Mouse (Mus musculus): ENCODE results near the gene Pa2g4. TPM values are rescaled to one million over a fixed set of nuclear protein-coding genes. Genes with fewer than 3 reads are reported as not detected.

Gene Pa2g4
- polyA plus RNA-seq, 1 experiment from 2014 or later = 129 TPM

DNA sequence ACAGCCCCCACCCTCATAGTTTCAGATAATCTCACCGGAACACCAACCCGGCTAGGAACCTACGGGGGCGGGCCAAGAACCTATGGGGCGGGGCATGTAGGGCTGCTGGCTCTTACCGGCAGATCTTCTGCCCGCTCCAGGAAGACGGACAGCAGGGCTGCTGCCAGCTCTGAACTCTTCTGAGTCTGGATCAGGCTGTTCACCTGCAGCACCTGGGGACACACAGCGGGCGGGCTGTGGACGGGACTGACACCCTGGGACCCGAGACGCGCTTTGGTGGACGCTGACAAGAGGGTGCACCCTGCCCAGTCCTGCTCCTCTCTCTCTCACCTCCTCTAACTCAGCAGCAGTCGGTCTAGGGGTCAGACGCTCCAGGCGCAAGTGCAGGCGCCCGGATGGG is 49.8 kb downstream of the Pa2g4 start:
- H3K27me3 ChIP-seq (ENCODE audit: control insufficient read depth, insufficient read depth, low read length) = peaks cover 16% of the 10 kb centered on the region
- H3K4me3 ChIP-seq (replicated peaks; ENCODE audit: low read length) = no peak overlapping the region
- no peaks in the 10 kb centered on the region for H3K4me1 ChIP-seq (replicated peaks; ENCODE audit: control insufficient read depth, insufficient read depth, low read length)
- H3K27ac ChIP-seq = no peak overlapping the region
- 17% methylated on average over 19 of the region's 20 CpGs for WGBS
- H3K4me2 ChIP-seq (replicated peaks) = no peak overlapping the region
- ATAC-seq (ENCODE audit: low FRiP score) (no peak), DNase-seq (ENCODE audit: low spot score) (no peak)
- H3K36me3 ChIP-seq (replicated peaks; ENCODE audit: control insufficient read depth, insufficient read depth) = peaks cover 37% of the 10 kb centered on the region; the same call in 1 of the 2 replicates
- no peak overlapping the region for H3K9ac ChIP-seq
- no peaks in the 10 kb centered on the region for H3K9me3 ChIP-seq (ENCODE audit: control insufficient read depth, low read length)

DNA sequence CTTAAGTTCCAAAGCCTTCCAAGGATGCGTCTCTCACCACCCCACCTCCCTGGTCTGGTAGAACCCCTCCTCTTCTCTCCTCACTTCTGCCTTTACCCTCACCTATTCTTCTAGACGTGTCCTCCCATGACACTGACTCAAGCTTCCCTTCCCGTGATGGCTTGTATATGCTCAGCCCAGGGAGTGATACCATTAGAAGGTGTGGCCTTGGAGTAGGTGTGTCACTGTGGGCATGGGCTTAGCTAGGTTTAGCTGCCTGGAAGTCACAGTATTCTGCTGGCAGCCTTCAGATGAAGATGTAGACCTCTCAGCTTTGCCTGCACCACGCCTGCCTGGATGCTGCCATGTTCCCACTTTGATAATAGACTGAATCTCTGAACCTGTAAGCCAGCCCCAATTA is 50.7 kb downstream of the Pa2g4 start:
- Histone ChIP-seq H3K4me2 (replicated peaks) (no peak overlapping the region), H3K36me3 (replicated peaks; ENCODE audit: control insufficient read depth, insufficient read depth) (peaks cover 41% of the 10 kb centered on the region; the same call in 1 of the 2 replicates), H3K27ac (no peak overlapping the region), H3K4me3 (replicated peaks; ENCODE audit: low read length) (no peak overlapping the region), H3K9me3 (ENCODE audit: control insufficient read depth, low read length) (no peaks in the 10 kb centered on the region), H3K9ac (no peak overlapping the region), H3K27me3 (ENCODE audit: control insufficient read depth, insufficient read depth, low read length) (peaks cover 16% of the 10 kb centered on the region), H3K4me1 (replicated peaks; ENCODE audit: control insufficient read depth, insufficient read depth, low read length) (no peaks in the 10 kb centered on the region)
- 81% methylated on average over 4 of the region's 4 CpGs for WGBS
- ATAC-seq (ENCODE audit: low FRiP score) (no peak), DNase-seq (ENCODE audit: low spot score) (no peak)

DNA sequence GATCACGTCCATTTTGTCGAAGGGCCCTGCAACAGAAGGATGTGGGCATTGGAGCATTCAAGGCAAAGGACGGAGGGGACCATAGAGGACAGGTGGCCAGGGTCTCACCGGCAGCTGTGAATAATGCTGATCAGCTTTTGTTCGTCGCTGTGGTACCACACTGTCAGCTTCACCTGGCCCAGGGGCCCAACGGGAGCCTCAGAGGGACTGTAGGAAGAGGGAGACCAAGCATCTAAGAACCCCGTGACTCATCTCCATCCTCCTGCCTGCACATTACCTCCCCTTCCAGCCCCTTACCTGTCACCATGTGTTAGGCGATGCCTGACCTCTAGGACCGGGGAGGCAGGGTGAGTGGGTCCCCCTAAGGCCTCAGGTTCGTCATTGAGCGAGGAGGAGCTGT is 54.0 kb downstream of the Pa2g4 start:
- WGBS = 82% methylated on average over 12 of the region's 12 CpGs
- H3K27me3 ChIP-seq (ENCODE audit: control insufficient read depth, insufficient read depth, low read length) = peaks cover 4% of the 10 kb centered on the region; the same call in 1 of the 2 replicates
- H3K9me3 ChIP-seq (ENCODE audit: control insufficient read depth, low read length) = no peaks in the 10 kb centered on the region
- DNase-seq (ENCODE audit: low spot score) = no peak
- H3K4me2 ChIP-seq (replicated peaks) = no peak overlapping the region
- H3K4me3 ChIP-seq (replicated peaks; ENCODE audit: low read length) = no peak overlapping the region
- H3K4me1 ChIP-seq (replicated peaks; ENCODE audit: control insufficient read depth, insufficient read depth, low read length) = no peaks in the 10 kb centered on the region
- H3K9ac ChIP-seq = no peak overlapping the region
- ATAC-seq (ENCODE audit: low FRiP score) = no peak
- no peak overlapping the region for H3K27ac ChIP-seq
- peaks cover 40% of the 10 kb centered on the region; the same call in 1 of the 2 replicates for H3K36me3 ChIP-seq (replicated peaks; ENCODE audit: control insufficient read depth, insufficient read depth)

DNA sequence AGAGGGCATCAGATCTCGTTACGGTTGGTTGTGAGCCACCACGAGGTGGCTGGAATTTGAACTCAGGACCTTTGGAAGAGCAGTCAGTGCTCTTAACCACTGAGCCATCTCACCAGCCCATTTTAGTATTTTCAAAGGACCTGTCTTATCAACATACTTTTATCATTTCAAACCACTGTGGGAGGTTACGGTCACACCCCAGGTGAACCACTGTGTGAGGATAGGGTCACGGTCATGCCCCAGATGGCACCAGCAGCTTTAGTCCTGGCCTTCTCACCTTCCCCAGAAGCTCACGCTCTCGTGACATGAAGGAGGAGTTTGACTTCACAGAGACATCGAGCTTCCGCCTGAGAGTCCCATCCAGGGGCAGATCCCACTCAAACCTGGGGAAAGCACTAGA is 54.6 kb downstream of the Pa2g4 start:
- Histone ChIP-seq H3K4me3 (replicated peaks; ENCODE audit: low read length) (no peak overlapping the region), H3K4me2 (replicated peaks) (no peak overlapping the region), H3K27me3 (ENCODE audit: control insufficient read depth, insufficient read depth, low read length) (peaks cover 3% of the 10 kb centered on the region; the same call in 1 of the 2 replicates), H3K4me1 (replicated peaks; ENCODE audit: control insufficient read depth, insufficient read depth, low read length) (no peaks in the 10 kb centered on the region), H3K9ac (no peak overlapping the region), H3K36me3 (replicated peaks; ENCODE audit: control insufficient read depth, insufficient read depth) (peaks cover 40% of the 10 kb centered on the region; the same call in 1 of the 2 replicates), H3K27ac (no peak overlapping the region), H3K9me3 (ENCODE audit: control insufficient read depth, low read length) (no peaks in the 10 kb centered on the region)
- no peak for ATAC-seq (ENCODE audit: low FRiP score)
- DNase-seq (ENCODE audit: low spot score) = no peak
- WGBS = 91% methylated on average over 9 of the region's 9 CpGs

DNA sequence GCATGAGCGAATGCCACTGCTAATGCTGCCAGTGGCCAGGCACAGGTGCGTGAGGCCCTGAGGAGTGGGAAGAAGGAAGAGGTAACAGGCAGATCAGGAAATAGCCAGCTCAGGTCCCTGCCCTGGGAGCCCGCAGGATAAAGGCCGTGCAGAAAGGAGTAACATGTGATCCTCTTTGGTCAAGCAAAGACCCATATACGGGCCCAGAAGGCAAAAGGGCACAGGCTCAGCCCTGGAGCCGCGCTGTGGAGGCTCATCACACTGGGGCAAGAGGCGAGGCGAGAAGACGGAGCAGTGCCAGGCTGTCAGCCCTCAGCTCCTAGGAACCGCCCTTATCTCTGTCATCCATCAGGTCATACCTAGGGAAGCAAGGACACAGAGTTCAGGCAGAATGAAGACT is 55.5 kb downstream of the Pa2g4 start:
- Histone ChIP-seq H3K27me3 (ENCODE audit: control insufficient read depth, insufficient read depth, low read length) (no peaks in the 10 kb centered on the region), H3K4me3 (replicated peaks; ENCODE audit: low read length) (no peak overlapping the region), H3K4me2 (replicated peaks) (no peak overlapping the region), H3K9me3 (ENCODE audit: control insufficient read depth, low read length) (no peaks in the 10 kb centered on the region), H3K36me3 (replicated peaks; ENCODE audit: control insufficient read depth, insufficient read depth) (peaks cover 40% of the 10 kb centered on the region; the same call in 1 of the 2 replicates), H3K4me1 (replicated peaks; ENCODE audit: control insufficient read depth, insufficient read depth, low read length) (no peaks in the 10 kb centered on the region), H3K9ac (no peak overlapping the region), H3K27ac (no peak overlapping the region)
- DNase-seq (ENCODE audit: low spot score) (no peak), ATAC-seq (ENCODE audit: low FRiP score) (no peak)
- 89% methylated on average over 11 of the region's 11 CpGs for WGBS

DNA sequence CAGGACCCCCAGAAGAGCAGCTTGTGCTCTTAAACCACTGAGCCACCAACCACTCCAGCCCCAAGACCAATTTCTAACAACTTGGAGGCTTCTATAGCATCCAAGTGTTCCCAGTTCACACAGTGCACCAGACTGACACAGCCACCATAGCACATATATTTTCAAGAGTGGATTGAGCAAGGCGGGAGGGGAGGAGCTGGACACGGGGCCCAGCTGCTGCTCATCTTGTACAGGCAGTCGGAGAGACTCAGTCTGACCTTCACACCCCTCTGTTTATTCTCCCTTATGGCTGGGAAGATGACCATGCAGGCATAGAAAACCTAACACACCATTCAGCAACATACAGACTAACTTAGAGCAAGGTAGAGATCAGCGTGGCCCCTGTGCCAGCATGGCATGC is 56.0 kb downstream of the Pa2g4 start:
- no peak for ATAC-seq (ENCODE audit: low FRiP score)
- Histone ChIP-seq H3K27me3 (ENCODE audit: control insufficient read depth, insufficient read depth, low read length) (no peaks in the 10 kb centered on the region), H3K4me2 (replicated peaks) (no peak overlapping the region), H3K36me3 (replicated peaks; ENCODE audit: control insufficient read depth, insufficient read depth) (peaks cover 40% of the 10 kb centered on the region; the same call in 1 of the 2 replicates), H3K9ac (no peak overlapping the region), H3K27ac (no peak overlapping the region), H3K9me3 (ENCODE audit: control insufficient read depth, low read length) (no peaks in the 10 kb centered on the region), H3K4me1 (replicated peaks; ENCODE audit: control insufficient read depth, insufficient read depth, low read length) (no peaks in the 10 kb centered on the region), H3K4me3 (replicated peaks; ENCODE audit: low read length) (no peak overlapping the region)
- WGBS = 89% methylated on average over 4 of the region's 4 CpGs
- no peak for DNase-seq (ENCODE audit: low spot score)

DNA sequence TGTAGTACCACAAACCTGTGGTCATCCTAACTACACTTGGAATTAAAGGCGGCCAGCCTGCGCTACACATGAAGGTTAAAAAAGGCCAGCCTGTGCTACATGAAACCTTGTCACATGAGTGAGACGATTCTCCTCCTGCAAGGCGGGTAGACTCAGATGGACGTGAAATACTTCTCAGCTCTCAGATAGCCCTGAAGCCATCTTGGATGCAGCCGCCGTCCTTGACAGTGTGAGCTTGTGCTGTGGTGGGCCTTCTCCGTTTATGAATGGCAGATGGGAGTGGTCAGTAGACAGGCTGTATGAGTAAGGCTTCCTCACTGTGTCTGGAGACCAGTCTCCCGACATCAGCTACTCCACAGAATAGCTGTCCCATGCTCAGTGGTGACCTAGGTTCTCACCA is 56.6 kb downstream of the Pa2g4 start:
- no peak overlapping the region for H3K4me2 ChIP-seq (replicated peaks)
- no peak overlapping the region for H3K27ac ChIP-seq
- H3K9ac ChIP-seq = no peak overlapping the region
- H3K27me3 ChIP-seq (ENCODE audit: control insufficient read depth, insufficient read depth, low read length) = no peaks in the 10 kb centered on the region
- peaks cover 39% of the 10 kb centered on the region; the same call in 1 of the 2 replicates for H3K36me3 ChIP-seq (replicated peaks; ENCODE audit: control insufficient read depth, insufficient read depth)
- ATAC-seq (ENCODE audit: low FRiP score) = no peak
- H3K4me1 ChIP-seq (replicated peaks; ENCODE audit: control insufficient read depth, insufficient read depth, low read length) = no peaks in the 10 kb centered on the region
- no peak for DNase-seq (ENCODE audit: low spot score)
- 89% methylated on average over 9 of the region's 9 CpGs for WGBS
- H3K9me3 ChIP-seq (ENCODE audit: control insufficient read depth, low read length) = no peaks in the 10 kb centered on the region
- no peak overlapping the region for H3K4me3 ChIP-seq (replicated peaks; ENCODE audit: low read length)

DNA sequence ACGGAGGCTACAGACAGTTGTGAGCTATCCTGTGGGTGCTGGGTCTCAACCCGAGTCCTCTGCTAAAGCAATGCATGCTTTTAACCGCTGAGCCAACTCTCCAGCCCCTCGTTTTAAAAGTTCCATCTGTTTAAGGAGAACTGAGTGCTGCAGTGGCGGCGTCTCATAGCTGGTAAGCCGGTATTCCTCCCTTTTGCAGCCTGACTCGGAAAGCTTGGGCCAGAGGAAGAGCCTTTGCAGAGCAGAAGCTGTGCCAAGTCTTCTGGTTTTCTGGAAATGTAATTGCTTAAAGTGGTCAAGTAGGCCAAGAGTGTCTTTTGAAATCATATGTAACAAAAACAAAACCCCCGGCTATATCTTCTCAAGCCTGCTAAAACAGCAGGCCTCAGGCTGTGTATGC is 57.5 kb downstream of the Pa2g4 start:
- Histone ChIP-seq H3K9ac (no peak overlapping the region), H3K4me1 (replicated peaks; ENCODE audit: control insufficient read depth, insufficient read depth, low read length) (no peaks in the 10 kb centered on the region), H3K4me2 (replicated peaks) (no peak overlapping the region), H3K4me3 (replicated peaks; ENCODE audit: low read length) (no peak overlapping the region), H3K27ac (no peak overlapping the region), H3K9me3 (ENCODE audit: control insufficient read depth, low read length) (no peaks in the 10 kb centered on the region), H3K36me3 (replicated peaks; ENCODE audit: control insufficient read depth, insufficient read depth) (peaks cover 30% of the 10 kb centered on the region; the same call in 1 of the 2 replicates), H3K27me3 (ENCODE audit: control insufficient read depth, insufficient read depth, low read length) (no peaks in the 10 kb centered on the region)
- WGBS = 84% methylated on average over 9 of the region's 9 CpGs
- ATAC-seq (ENCODE audit: low FRiP score) (no peak), DNase-seq (ENCODE audit: low spot score) (no peak)

All from hindbrain, embryonic 14.5 days (tissue).